Mouse (Mus musculus) heart, postnatal 25 days (tissue): ENCODE results near the gene Fbxl12. TPM values are rescaled to one million over a fixed set of nuclear protein-coding genes. Genes with fewer than 3 reads are reported as not detected.
"Not testable (repeated sequence)": the region's sequence is repeated elsewhere in the genome, so short reads cannot be mapped to it uniquely, and the experiment has no call there.

Source experiments
- DNase-seq: peaks from one replicate; pipeline ENCODE4 v3.0.0; 2022; ENCODE audit warnings: low spot score
- intact Hi-C: fragments of 180-260 bp; cut with DNase I; formaldehyde crosslinking; loops from one replicate; pipeline ENCODE4 v1.15.1; 2025
- total RNA-seq, 2 experiments: library from RNA; stranded (reverse); gene quantifications; 2 replicates each; pipeline ENCODE4 v1.2.3; 2021

The Fbxl12 gene
- 10 to 100 TPM; 10.5 to 11.5 TPM for total RNA-seq

- intact Hi-C loops: no loop called here
- peak; percentile 62 for DNase-seq
These were observed at the start of gene Fbxl12 for GRCm38 (mm10) chr9:20644360-20645081. TSS of gene Fbxl12 (minus strand) at chr9:20644767.

GRCm38 (mm10) chr9:20692863-20693262 is 48.3 kb upstream of the Fbxl12 start:
- DNase-seq: no peak
- intact Hi-C loops: no loop called here

- DNase-seq, intact Hi-C loops: not testable (repeated sequence)
These were observed 45.9 kb upstream of the Fbxl12 start for GRCm38 (mm10) chr9:20690449-20690848.

- DNase-seq: no peak
- intact Hi-C loops: no loop called here
These were observed 45.3 kb upstream of the Fbxl12 start for GRCm38 (mm10) chr9:20689913-20690312.

GRCm38 (mm10) chr9:20689403-20689802 is 44.8 kb upstream of the Fbxl12 start:
- intact Hi-C loops: no loop called here
- DNase-seq: no peak

- DNase-seq: no peak
- intact Hi-C loops: no loop called here
These were observed 40.7 kb upstream of the Fbxl12 start for GRCm38 (mm10) chr9:20685081-20685861.

- no peak for DNase-seq
- intact Hi-C loops: no loop called here
These were observed 37.8 kb upstream of the Fbxl12 start for GRCm38 (mm10) chr9:20682389-20682722.

- intact Hi-C loops: no loop called here
- DNase-seq: no peak
These were observed 37.2 kb upstream of the Fbxl12 start for GRCm38 (mm10) chr9:20681546-20682388.

- intact Hi-C loops: no loop called here
- DNase-seq: no peak
These were observed 35.9 kb upstream of the Fbxl12 start for GRCm38 (mm10) chr9:20680378-20680958.

GRCm38 (mm10) chr9:20677892-20678291 is 33.3 kb upstream of the Fbxl12 start:
- no peak for DNase-seq
- intact Hi-C loops: no loop called here

- intact Hi-C loops: no loop called here
- no peak for DNase-seq
These were observed 27.5 kb upstream of the Fbxl12 start for GRCm38 (mm10) chr9:20672047-20672446.

- intact Hi-C loops: no loop called here
These were observed 23.5 kb upstream of the Fbxl12 start for GRCm38 (mm10) chr9:20668065-20668464.

GRCm38 (mm10) chr9:20666510-20667034 is 22.0 kb upstream of the Fbxl12 start:
- DNase-seq: no peak
- intact Hi-C loops: no loop called here

More at GRCm38 (mm10) chr9:20668065-20668464, 23.5 kb upstream of the Fbxl12 start:
- DNase-seq: no peak

- no peak for DNase-seq
- intact Hi-C loops: loop anchor here (2.0 kb wide), 1 partner anchor 63 kb away; no protein-coding TSS in a partner anchor
These were observed 21.4 kb upstream of the Fbxl12 start for GRCm38 (mm10) chr9:20665925-20666324.

- intact Hi-C loops: loop anchor here (2.0 to 5.0 kb wide), 2 partner anchors 64 to 167 kb away; no protein-coding TSS in a partner anchor
- no peak for DNase-seq
These were observed 20.5 kb upstream of the Fbxl12 start for GRCm38 (mm10) chr9:20664982-20665637.

GRCm38 (mm10) chr9:20664366-20664765 is 19.8 kb upstream of the Fbxl12 start:
- intact Hi-C loops: loop anchor here (2.0 to 5.0 kb wide), 2 partner anchors 64 to 168 kb away; no protein-coding TSS in a partner anchor
- DNase-seq: no peak

- intact Hi-C loops: loop anchor here (2.0 to 5.0 kb wide), 2 partner anchors 65 to 168 kb away; no protein-coding TSS in a partner anchor
- no peak for DNase-seq
These were observed 19.4 kb upstream of the Fbxl12 start for GRCm38 (mm10) chr9:20663956-20664355.

- intact Hi-C loops: loop anchor here (5.0 kb wide), 1 partner anchor 169 kb away; no protein-coding TSS in a partner anchor
- DNase-seq: no peak
These were observed 18.3 kb upstream of the Fbxl12 start for GRCm38 (mm10) chr9:20662874-20663273.

- intact Hi-C loops: loop anchor here (5.0 kb wide), 1 partner anchor 170 kb away; no protein-coding TSS in a partner anchor
- DNase-seq: no peak
These were observed 17.8 kb upstream of the Fbxl12 start for GRCm38 (mm10) chr9:20662325-20662724.
